Mouse (Mus musculus) heart, embryonic 13.5 days (tissue): ENCODE data around the gene Mapkbp1. TPM values are rescaled to one million over a fixed set of nuclear protein-coding genes. Genes with fewer than 3 reads are reported as not detected.

ENCODE experiments used
- ATAC-seq: fragments of 200-750 bp; cut with Nextera tagmentation; 2 replicates; pipeline ENCODE4 v1.8.0; 2017; ENCODE audit warnings: moderate TSS enrichment; ENCODE audit not compliant: insufficient number of reproducible peaks, low FRiP score, low TSS enrichment; ENCODE audit errors: extremely low read depth
- H3K27ac ChIP-seq: fragments of 300-500 bp; sonication (generic); replicated peaks from 2 replicates; pipeline ENCODE4 v1.5.1; 2015; ENCODE audit warnings: moderate library complexity, mild to moderate bottlenecking, inconsistent platforms
- H3K27me3 ChIP-seq: fragments of 300-500 bp; sonication (generic); replicated peaks from 2 replicates; pipeline ENCODE4 v1.6.1; 2015; ENCODE audit warnings: mild to moderate bottlenecking, inconsistent platforms
- H3K36me3 ChIP-seq: fragments of 300-500 bp; sonication (generic); 2 replicates; pipeline ENCODE4 v1.6.1; 2015; ENCODE audit warnings: mild to moderate bottlenecking, inconsistent platforms
- H3K4me1 ChIP-seq: fragments of 300-500 bp; sonication (generic); 2 replicates; pipeline ENCODE4 v1.6.1; 2015; ENCODE audit warnings: inconsistent platforms
- H3K4me2 ChIP-seq: fragments of 300-500 bp; sonication (generic); 2 replicates; pipeline ENCODE4 v1.6.1; 2015; ENCODE audit warnings: inconsistent platforms, mild to moderate bottlenecking, moderate library complexity
- H3K4me3 ChIP-seq: fragments of 300-500 bp; sonication (generic); 2 replicates; pipeline ENCODE4 v1.5.1; 2015; ENCODE audit warnings: moderate library complexity, mild to moderate bottlenecking, inconsistent platforms
- H3K9ac ChIP-seq: fragments of 300-500 bp; sonication (generic); 2 replicates; pipeline ENCODE4 v1.6.1; 2015; ENCODE audit warnings: inconsistent platforms, mild to moderate bottlenecking, moderate library complexity
- H3K9me3 ChIP-seq: fragments of 300-500 bp; sonication (generic); 2 replicates; pipeline ENCODE4 v1.6.1; 2016; ENCODE audit warnings: inconsistent platforms
- WGBS: fragments of 180-500 bp; shearing (Covaris S2); methylation state at CpG from one replicate; pipeline ENCODE4 v1.1.7; 2015; ENCODE audit warnings: mixed read lengths; 5-methylcytosine and 5-hydroxymethylcytosine counted together
- polyA plus RNA-seq: library from polyadenylated mRNA; unstranded; fragments of >200 nt; fragmentation: Nextera tagmentation; extraction: Ambion mirVana; gene quantifications from 2 replicates; pipeline ENCODE4 v1.2.1, GENCODE M21; 2015

Gene Mapkbp1
- polyA plus RNA-seq, 1 experiment from 2014 or later: 1.8 TPM

- Histone ChIP-seq H3K4me1 (peaks cover 25% of the 10 kb centered on the region), H3K27me3 (peaks cover 22% of the 10 kb centered on the region; the same call in 1 of the 2 replicates), H3K36me3 (no peaks in the 10 kb centered on the region), H3K9ac (no peak overlapping the region), H3K4me3 (no peak overlapping the region), H3K27ac (peak overlapping the region; percentile 37), H3K9me3 (no peaks in the 10 kb centered on the region), H3K4me2 (no peak overlapping the region)
- 55% methylated on average over 12 of the region's 12 CpGs for WGBS
- ATAC-seq: no peak
Measured at GRCm38 (mm10) chr2:120054771-120055552, 82.5 kb downstream of the Mapkbp1 start.

GRCm38 (mm10) chr2:120055923-120056322, 83.4 kb downstream of the Mapkbp1 start:
- 80% methylated on average over 10 of the region's 10 CpGs for WGBS
- Histone ChIP-seq H3K9ac (no peak overlapping the region), H3K27ac (no peak overlapping the region)

GRCm38 (mm10) chr2:120058818-120059217, 86.3 kb downstream of the Mapkbp1 start:
- 82% methylated on average over 4 of the region's 4 CpGs for WGBS
- H3K4me2 ChIP-seq: no peak overlapping the region
- no peak for ATAC-seq
- H3K4me3 ChIP-seq: no peak overlapping the region
- peaks cover 25% of the 10 kb centered on the region for H3K4me1 ChIP-seq
- H3K9me3 ChIP-seq: no peaks in the 10 kb centered on the region
- no peak overlapping the region for H3K27ac ChIP-seq
- no peaks in the 10 kb centered on the region for H3K36me3 ChIP-seq
- H3K9ac ChIP-seq: no peak overlapping the region
- peaks cover 28% of the 10 kb centered on the region for H3K27me3 ChIP-seq

More at GRCm38 (mm10) chr2:120055923-120056322, 83.4 kb downstream of the Mapkbp1 start:
- Histone ChIP-seq H3K4me2 (no peak overlapping the region), H3K4me1 (peaks cover 25% of the 10 kb centered on the region), H3K4me3 (no peak overlapping the region), H3K27me3 (peaks cover 18% of the 10 kb centered on the region; the same call in 1 of the 2 replicates), H3K9me3 (no peaks in the 10 kb centered on the region), H3K36me3 (no peaks in the 10 kb centered on the region)
- no peak for ATAC-seq

GRCm38 (mm10) chr2:120059466-120059865, 87.0 kb downstream of the Mapkbp1 start:
- no peaks in the 10 kb centered on the region for H3K36me3 ChIP-seq
- no peak overlapping the region for H3K4me2 ChIP-seq
- H3K9me3 ChIP-seq: no peaks in the 10 kb centered on the region
- H3K27me3 ChIP-seq: peaks cover 28% of the 10 kb centered on the region
- peaks cover 24% of the 10 kb centered on the region for H3K4me1 ChIP-seq
- H3K4me3 ChIP-seq: no peak overlapping the region
- no peak overlapping the region for H3K9ac ChIP-seq
- no peak for ATAC-seq
- WGBS: 62% methylated on average over 3 of the region's 3 CpGs
- H3K27ac ChIP-seq: no peak overlapping the region

GRCm38 (mm10) chr2:120060190-120060589, 87.7 kb downstream of the Mapkbp1 start:
- peaks cover 28% of the 10 kb centered on the region for H3K27me3 ChIP-seq
- 62% methylated on average over 6 of the region's 6 CpGs for WGBS
- no peaks in the 10 kb centered on the region for H3K9me3 ChIP-seq
- H3K4me1 ChIP-seq: peaks cover 16% of the 10 kb centered on the region
- H3K27ac ChIP-seq: no peak overlapping the region
- no peak overlapping the region for H3K9ac ChIP-seq
- no peak for ATAC-seq
- H3K36me3 ChIP-seq: no peaks in the 10 kb centered on the region
- no peak overlapping the region for H3K4me3 ChIP-seq
- H3K4me2 ChIP-seq: no peak overlapping the region

GRCm38 (mm10) chr2:120060651-120061050, 88.2 kb downstream of the Mapkbp1 start:
- no peak overlapping the region for H3K27ac ChIP-seq
- no peak overlapping the region for H3K4me2 ChIP-seq
- H3K4me3 ChIP-seq: no peak overlapping the region
- H3K9me3 ChIP-seq: no peaks in the 10 kb centered on the region
- WGBS: 70% methylated on average over 9 of the region's 9 CpGs
- H3K27me3 ChIP-seq: peaks cover 28% of the 10 kb centered on the region
- H3K9ac ChIP-seq: no peak overlapping the region
- no peaks in the 10 kb centered on the region for H3K36me3 ChIP-seq
- peaks cover 12% of the 10 kb centered on the region for H3K4me1 ChIP-seq
- ATAC-seq: no peak

- Histone ChIP-seq H3K4me1 (no peaks in the 10 kb centered on the region), H3K27me3 (peaks cover 25% of the 10 kb centered on the region), H3K36me3 (no peaks in the 10 kb centered on the region), H3K4me3 (no peak overlapping the region), H3K27ac (no peak overlapping the region), H3K9ac (no peak overlapping the region), H3K9me3 (no peaks in the 10 kb centered on the region), H3K4me2 (no peak overlapping the region)
- WGBS: 77% methylated on average over 8 of the region's 8 CpGs
- no peak for ATAC-seq
Measured at GRCm38 (mm10) chr2:120062248-120062647, 89.7 kb downstream of the Mapkbp1 start.

GRCm38 (mm10) chr2:120064639-120065038, 92.1 kb downstream of the Mapkbp1 start:
- no peak for ATAC-seq
- H3K4me3 ChIP-seq: no peak overlapping the region
- H3K27ac ChIP-seq: no peak overlapping the region
- WGBS: 68% methylated on average over 6 of the region's 6 CpGs
- H3K4me2 ChIP-seq: no peak overlapping the region
- no peaks in the 10 kb centered on the region for H3K36me3 ChIP-seq
- H3K27me3 ChIP-seq: peaks cover 25% of the 10 kb centered on the region
- H3K9ac ChIP-seq: no peak overlapping the region
- H3K9me3 ChIP-seq: no peaks in the 10 kb centered on the region
- H3K4me1 ChIP-seq: no peaks in the 10 kb centered on the region

GRCm38 (mm10) chr2:120065243-120065642, 92.7 kb downstream of the Mapkbp1 start:
- Histone ChIP-seq H3K36me3 (no peaks in the 10 kb centered on the region), H3K4me1 (no peaks in the 10 kb centered on the region), H3K4me2 (no peak overlapping the region), H3K9ac (no peak overlapping the region), H3K27ac (no peak overlapping the region), H3K9me3 (no peaks in the 10 kb centered on the region), H3K4me3 (no peak overlapping the region), H3K27me3 (peaks cover 24% of the 10 kb centered on the region)
- 86% methylated on average over 10 of the region's 10 CpGs for WGBS
- ATAC-seq: no peak

- whole genome bisulfite sequencing: 65% methylated on average over 3 of the region's 3 CpGs
- Histone ChIP-seq H3K4me2 (no peak overlapping the region), H3K27me3 (peaks cover 23% of the 10 kb centered on the region), H3K27ac (no peak overlapping the region), H3K36me3 (no peaks in the 10 kb centered on the region), H3K4me3 (no peak overlapping the region), H3K9ac (no peak overlapping the region), H3K4me1 (no peaks in the 10 kb centered on the region), H3K9me3 (no peaks in the 10 kb centered on the region)
- ATAC-seq: no peak
Measured at GRCm38 (mm10) chr2:120066224-120066623, 93.7 kb downstream of the Mapkbp1 start.

- Histone ChIP-seq H3K27me3 (peaks cover 21% of the 10 kb centered on the region), H3K36me3 (no peaks in the 10 kb centered on the region), H3K4me1 (no peaks in the 10 kb centered on the region), H3K27ac (no peak overlapping the region), H3K4me2 (no peak overlapping the region), H3K9me3 (no peaks in the 10 kb centered on the region), H3K9ac (no peak overlapping the region), H3K4me3 (no peak overlapping the region)
- WGBS: 45% methylated on average over 16 of the region's 16 CpGs
- ATAC-seq: no peak
Measured at GRCm38 (mm10) chr2:120068555-120069465, 96.3 kb downstream of the Mapkbp1 start.
